Mouse (Mus musculus): Measurements from ENCODE around the gene Tcf7l2.

The Tcf7l2 gene

GRCm38 (mm10) chr19:55964421-55964820 is 222.8 kb downstream of the Tcf7l2 start:
- no peak for DNase-seq

- no peak for DNase-seq
These were observed 224.4 kb downstream of the Tcf7l2 start for GRCm38 (mm10) chr19:55966066-55966465.

GRCm38 (mm10) chr19:55969929-55970531 is 228.4 kb downstream of the Tcf7l2 start:
- no peak for DNase-seq

GRCm38 (mm10) chr19:55976073-55976472 is 234.5 kb downstream of the Tcf7l2 start:
- DNase-seq = no peak

Data from cerebellum, adult 8-10 months (tissue).